Mouse (Mus musculus) heart, postnatal 0 days (tissue): Measurements from ENCODE around the gene Gfra4.

Source experiments
- CTCF ChIP-seq: IDR thresholded peaks from 2 replicates; pipeline ENCODE4 v1.5.1; 2016; ENCODE audit warnings: antibody characterized with exemption, control low read depth, low read depth
- EP300 ChIP-seq: IDR thresholded peaks from 2 replicates; pipeline ENCODE4 v1.6.1; 2016; ENCODE audit warnings: antibody characterized with exemption, low read depth

GRCm38 (mm10) chr2:131036757-131037156 lies 6.1 kb downstream of the Gfra4 start:
- TF ChIP-seq CTCF (no peak), EP300 (no peak)
